Mouse (Mus musculus): ENCODE results near the gene Lcmt1. TPM values are rescaled to one million over a fixed set of nuclear protein-coding genes. Genes with fewer than 3 reads are reported as not detected.

The Lcmt1 gene
- total and polyA plus RNA-seq, 3 experiments: 26.4 to 34.8 (median 27.6) TPM

DNA sequence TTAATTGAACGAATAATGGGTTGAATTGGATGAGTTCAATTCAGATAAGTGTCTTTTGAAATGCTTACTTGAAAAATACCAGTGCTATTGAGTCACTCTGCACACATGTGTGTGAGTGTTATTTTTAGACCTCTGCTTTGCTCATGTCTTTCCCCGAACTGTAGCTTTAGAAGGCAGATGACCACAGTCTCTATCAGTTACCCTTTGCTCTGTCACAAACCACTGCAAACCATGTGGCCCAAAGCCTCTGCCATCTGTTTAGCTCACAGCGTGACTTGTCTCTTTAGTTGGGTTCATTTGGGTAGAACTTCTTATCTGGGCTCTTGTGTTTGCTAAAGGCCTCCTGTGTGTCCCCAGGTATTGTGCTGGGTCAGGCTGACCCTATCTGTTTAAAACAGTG, 36.0 kb downstream of the Lcmt1 start:
- no peak overlapping the region for H3K4me2 ChIP-seq (ENCODE audit: insufficient read depth, low read depth, poor library complexity, severe bottlenecking)
- peak; percentile 94 for TF ChIP-seq MEF2A (IDR thresholded peaks at IDR 0.05; ENCODE audit: borderline replicate concordance, low read depth, low read length)
- TF ChIP-seq SMC3 (IDR thresholded peaks at IDR 0.05; ENCODE audit: low read depth, low read length): no peak
- no peak for TF ChIP-seq POLR2A (IDR thresholded peaks at IDR 0.05; ENCODE audit: low read depth, low read length)
- TF ChIP-seq TBP (conservative IDR thresholded peaks at IDR 0.05; ENCODE audit: low read depth, low read length): no peak; the same call in 1 of the 2 replicates
- TF ChIP-seq KAT2A (IDR thresholded peaks at IDR 0.05; ENCODE audit: insufficient replicate concordance, low read length): no peak
- no peak for TF ChIP-seq ZKSCAN1 (IDR thresholded peaks at IDR 0.05; ENCODE audit: borderline replicate concordance, low read depth, low read length)
- no peak for TF ChIP-seq JUND (conservative IDR thresholded peaks at IDR 0.05; ENCODE audit: low read depth, low read length)
- no peak for TF ChIP-seq CHD1 (IDR thresholded peaks at IDR 0.05; ENCODE audit: low read depth, low read length)
- TF ChIP-seq RCOR1 (conservative IDR thresholded peaks at IDR 0.05; ENCODE audit: low read depth, low read length): no peak
- peak; percentile 44; the same call in 1 of the 2 replicates for TF ChIP-seq TCF12 (IDR thresholded peaks at IDR 0.05; ENCODE audit: low read depth, low read length)
- peak; percentile 86 for TF ChIP-seq MYC (IDR thresholded peaks at IDR 0.05; ENCODE audit: low read depth, low read length)
- TF ChIP-seq SIN3A (IDR thresholded peaks at IDR 0.05; ENCODE audit: low read length): peak; percentile 25; the same call in 1 of the 2 replicates
- TF ChIP-seq HCFC1 (IDR thresholded peaks at IDR 0.05; ENCODE audit: low read depth, low read length): no peak
- TF ChIP-seq ETS1 (conservative IDR thresholded peaks at IDR 0.05; ENCODE audit: low read depth, low read length): peak; percentile 66
- TF ChIP-seq MAX (IDR thresholded peaks at IDR 0.05; ENCODE audit: low read length): peak; percentile 82
- no peak for TF ChIP-seq NRF1 (IDR thresholded peaks at IDR 0.05; ENCODE audit: low read depth, low read length)
- no peak for TF ChIP-seq MAZ (IDR thresholded peaks at IDR 0.05; ENCODE audit: low read depth, low read length)
- no peak for TF ChIP-seq ZNF384 (IDR thresholded peaks at IDR 0.05; ENCODE audit: low read depth, low read length)
- no peak for TF ChIP-seq JUN (IDR thresholded peaks at IDR 0.05; ENCODE audit: insufficient read depth, low read depth, low read length)
- TF ChIP-seq CHD2 (IDR thresholded peaks at IDR 0.05; ENCODE audit: low read length): no peak
- TF ChIP-seq EP300 (IDR thresholded peaks at IDR 0.05; ENCODE audit: low read length): no peak
- TF ChIP-seq PAX5 (IDR thresholded peaks at IDR 0.05; ENCODE audit: low read length): no peak
- TF ChIP-seq ELF1 (IDR thresholded peaks at IDR 0.05; ENCODE audit: low read depth, low read length): no peak
- no peak for TF ChIP-seq POLR2AphosphoS2 (IDR thresholded peaks at IDR 0.05; ENCODE audit: low read depth, low read length)
- TF ChIP-seq NELFE (IDR thresholded peaks at IDR 0.05; ENCODE audit: low read depth, low read length): no peak
- TF ChIP-seq E2F4 (IDR thresholded peaks at IDR 0.05; ENCODE audit: insufficient replicate concordance, low read depth, low read length): no peak
- TF ChIP-seq MAFK (IDR thresholded peaks at IDR 0.05; ENCODE audit: insufficient replicate concordance, low read length): no peak
- TF ChIP-seq ZC3H11A (IDR thresholded peaks at IDR 0.05; ENCODE audit: low read depth, low read length): no peak
- TF ChIP-seq CTCF (conservative IDR thresholded peaks at IDR 0.05 in 1 of 2, IDR thresholded peaks at IDR 0.05 in 1 of 2; ENCODE audit: low read depth in 2 of 2, low read length in 2 of 2): no peak
- TF ChIP-seq UBTF (IDR thresholded peaks at IDR 0.05; ENCODE audit: low read depth, low read length): no peak
- TF ChIP-seq RAD21 (IDR thresholded peaks at IDR 0.05; ENCODE audit: low read depth, low read length): no peak
- no peak for TF ChIP-seq ZMIZ1 (IDR thresholded peaks at IDR 0.05; ENCODE audit: low read depth, low read length)
- no peak for TF ChIP-seq USF2 (conservative IDR thresholded peaks at IDR 0.05; ENCODE audit: low read depth, low read length)
- TF ChIP-seq IRF4 (IDR thresholded peaks at IDR 0.05; ENCODE audit: low read depth, low read length): peak; percentile 14; the same call in 1 of the 2 replicates
- TF ChIP-seq BHLHE40 (IDR thresholded peaks at IDR 0.05; ENCODE audit: low read depth, low read length): peak; percentile 58
- TF ChIP-seq USF1 (IDR thresholded peaks at IDR 0.05; ENCODE audit: low read depth, low read length): no peak
- TF ChIP-seq GABPA (IDR thresholded peaks at IDR 0.05; ENCODE audit: insufficient replicate concordance, low read depth, low read length): no peak
- peak; percentile 78; the same call in 1 of the 2 replicates for TF ChIP-seq MXI1 (IDR thresholded peaks at IDR 0.05; ENCODE audit: low read depth, low read length)
- DNase-seq (ENCODE audit: extremely low read depth): peak; percentile 58
- H3K27me3 ChIP-seq (replicated peaks): no peaks in the 10 kb centered on the region
- in situ Hi-C loops (cut with MboI; ENCODE audit: low pct_ligation_motif_present, low pct_unique_long_range_greater_than_20kb, low sequenced_read_pairs): no loop called here
- H3K4me3 ChIP-seq (replicated peaks in 1 of 3; ENCODE audit: low read depth in 2 of 3, low read length in 2 of 3, poor library complexity in 1 of 3): no peak overlapping the region
- peaks cover 14 to 33% of the 10 kb centered on the region in 2 experiments for H3K4me1 ChIP-seq (ENCODE audit: control insufficient read depth in 1 of 2, insufficient read depth in 2 of 2)
- dilution Hi-C loops (cut with MboI; ENCODE audit: extremely low pct_ligation_motif_present, extremely low pct_unique_long_range_greater_than_20kb, low sequenced_read_pairs): no loop called here
- no peaks in the 10 kb centered on the region for H3K9me3 ChIP-seq (replicated peaks; ENCODE audit: low read length)
- H3K27ac ChIP-seq (ENCODE audit: insufficient read depth, low read depth): no peak overlapping the region
- H3K9ac ChIP-seq (ENCODE audit: insufficient read depth, low read depth): peak overlapping the region; percentile 5; the same call in 1 of the 2 replicates
- H3K36me3 ChIP-seq (replicated peaks in 1 of 2; ENCODE audit: control insufficient read depth in 1 of 2, insufficient read depth in 1 of 2, low read length in 1 of 2): peaks cover 11 to 53% of the 10 kb centered on the region in 2 experiments
- no peaks in the 10 kb centered on the region for H3K79me2 ChIP-seq (replicated peaks; ENCODE audit: control insufficient read depth, extremely low read depth, insufficient read depth, poor library complexity, severe bottlenecking)
